Mouse (Mus musculus) liver, embryonic 14.5 days (tissue): Measurements from ENCODE around the gene Dlk1.

ENCODE experiments used
- CTCF ChIP-seq: IDR thresholded peaks from 2 replicates; pipeline ENCODE4 v1.5.1; 2016; ENCODE audit warnings: antibody characterized with exemption, low read depth, control low read depth
- EP300 ChIP-seq: IDR thresholded peaks from 2 replicates; pipeline ENCODE4 v1.6.1; 2016; ENCODE audit warnings: antibody characterized with exemption, low read depth

GRCm38 (mm10) chr12:109508495-109509454, 56.2 kb downstream of the Dlk1 start:
- TF ChIP-seq CTCF (no peak), EP300 (no peak)
